Mouse (Mus musculus) midbrain, embryonic 16.5 days (tissue): ENCODE measurements around the gene Syt1. TPM values are rescaled to one million over a fixed set of nuclear protein-coding genes. Genes with fewer than 3 reads are reported as not detected.

Experiments used
- ATAC-seq: fragments of 200-750 bp; cut with Nextera tagmentation; 2 replicates; pipeline ENCODE4 v1.8.0; 2017; ENCODE audit warnings: moderate TSS enrichment
- H3K27ac ChIP-seq: fragments of 300-500 bp; sonication (generic); 2 replicates; pipeline ENCODE4 v1.5.1; 2014; ENCODE audit warnings: mild to moderate bottlenecking, low read length, mixed read lengths
- H3K27me3 ChIP-seq: fragments of 300-500 bp; sonication (generic); 2 replicates; pipeline ENCODE4 v1.6.1; 2014; ENCODE audit warnings: low read depth, low read length, mixed read lengths; ENCODE audit not compliant: control insufficient read depth, insufficient read depth
- H3K36me3 ChIP-seq: fragments of 300-500 bp; sonication (generic); 2 replicates; pipeline ENCODE4 v1.6.1; 2014; ENCODE audit warnings: mild to moderate bottlenecking, low read length, moderate library complexity, mixed read lengths; ENCODE audit not compliant: control insufficient read depth, insufficient read depth
- H3K4me1 ChIP-seq: fragments of 300-500 bp; sonication (generic); 2 replicates; pipeline ENCODE4 v1.6.1; 2014; ENCODE audit warnings: mild to moderate bottlenecking, low read length, mixed read lengths; ENCODE audit not compliant: control insufficient read depth, insufficient read depth
- H3K4me2 ChIP-seq: fragments of 300-500 bp; sonication (generic); 2 replicates; pipeline ENCODE4 v1.6.1; 2014; ENCODE audit warnings: mild to moderate bottlenecking, low read length, mixed read lengths
- H3K4me3 ChIP-seq: fragments of 300-500 bp; sonication (generic); 2 replicates; pipeline ENCODE4 v1.5.1; 2014; ENCODE audit warnings: low read depth, mild to moderate bottlenecking, low read length, moderate library complexity, mixed read lengths
- H3K9ac ChIP-seq: fragments of 300-500 bp; sonication (generic); 2 replicates; pipeline ENCODE4 v1.6.1; 2014; ENCODE audit warnings: low read depth, low read length, mixed read lengths
- H3K9me3 ChIP-seq: fragments of 300-500 bp; sonication (generic); replicated peaks from 2 replicates; pipeline ENCODE4 v1.6.1; 2014; ENCODE audit warnings: mild to moderate bottlenecking, low read length, mixed read lengths; ENCODE audit not compliant: control insufficient read depth, poor library complexity, severe bottlenecking
- WGBS: fragments of 180-500 bp; shearing (Covaris S2); extraction: QIAGEN DNeasy Blood & Tissue Kit; methylation state at CpG from one replicate; pipeline ENCODE4 v1.1.7; 2014; 5-methylcytosine and 5-hydroxymethylcytosine counted together
- polyA plus RNA-seq: library from polyadenylated mRNA; unstranded; fragments of >200 nt; fragmentation: Nextera tagmentation; extraction: Ambion mirVana; gene quantifications from 2 replicates; pipeline ENCODE4 v1.2.1, GENCODE M21; 2015

The Syt1 gene
- polyA plus RNA-seq, 1 experiment from 2014 or later: 146 TPM

- WGBS: 96% methylated on average over 8 of the region's 8 CpGs
- Histone ChIP-seq H3K27ac (no peak overlapping the region), H3K36me3 (no peaks in the 10 kb centered on the region), H3K27me3 (no peaks in the 10 kb centered on the region), H3K4me2 (no peak overlapping the region), H3K4me1 (peaks cover 4% of the 10 kb centered on the region; the same call in 1 of the 2 replicates), H3K9me3 (no peaks in the 10 kb centered on the region), H3K9ac (no peak overlapping the region), H3K4me3 (no peak overlapping the region)
- no peak for ATAC-seq
Measured at GRCm38 (mm10) chr10:108451516-108451915, 559.3 kb downstream of the Syt1 start.

GRCm38 (mm10) chr10:108450401-108450800 is 560.4 kb downstream of the Syt1 start:
- Histone ChIP-seq H3K4me1 (peaks cover 5% of the 10 kb centered on the region; the same call in 1 of the 2 replicates), H3K9ac (no peak overlapping the region), H3K27me3 (no peaks in the 10 kb centered on the region), H3K9me3 (no peaks in the 10 kb centered on the region), H3K27ac (no peak overlapping the region), H3K4me2 (no peak overlapping the region), H3K36me3 (no peaks in the 10 kb centered on the region), H3K4me3 (no peak overlapping the region)
- WGBS: 94% methylated on average over 4 of the region's 4 CpGs
- no peak for ATAC-seq

- Histone ChIP-seq H3K4me1 (peaks cover 9% of the 10 kb centered on the region; the same call in 1 of the 2 replicates), H3K27me3 (no peaks in the 10 kb centered on the region), H3K4me2 (no peak overlapping the region), H3K4me3 (no peak overlapping the region), H3K27ac (no peak overlapping the region), H3K9ac (no peak overlapping the region), H3K36me3 (no peaks in the 10 kb centered on the region), H3K9me3 (no peaks in the 10 kb centered on the region)
- 84% methylated on average over 11 of the region's 11 CpGs for WGBS
- no peak for ATAC-seq
Measured at GRCm38 (mm10) chr10:108448421-108448820, 562.4 kb downstream of the Syt1 start.
